Mouse (Mus musculus): ENCODE measurements around the gene Scarb2.

DNA sequence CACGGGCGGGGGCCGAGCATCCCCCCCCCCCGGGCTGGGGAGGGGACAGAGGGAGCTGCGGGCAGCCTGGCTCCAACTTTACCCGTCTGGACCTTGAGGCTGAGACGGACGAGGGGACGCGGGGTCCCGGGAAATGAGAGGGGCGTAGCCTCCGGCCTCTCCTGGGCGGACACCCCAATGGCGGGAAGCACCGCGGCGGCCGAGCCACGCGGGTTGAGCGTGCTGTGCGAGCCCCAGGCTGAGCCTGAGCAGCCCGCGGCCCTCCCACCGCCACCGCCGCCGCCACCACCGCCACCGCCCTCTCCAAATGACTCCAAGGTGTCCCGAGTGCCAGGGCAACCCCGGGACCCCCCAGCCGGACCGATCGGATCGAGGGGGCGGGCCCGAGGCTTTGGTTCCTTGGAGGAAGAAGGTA is 72.1 kb downstream of the Scarb2 start:
- TF ChIP-seq CTCF (IDR thresholded peaks at IDR 0.05; ENCODE audit: borderline replicate concordance, extremely low read depth, insufficient read depth, insufficient read length) (no peak), POLR2A (IDR thresholded peaks at IDR 0.05; ENCODE audit: borderline replicate concordance, extremely low read depth, insufficient read depth, insufficient read length, poor library complexity, severe bottlenecking) (no peak)
